Mouse (Mus musculus) CD4-positive, CD25-positive, alpha-beta regulatory T cell, adult 2 months (primary cell): ENCODE data around the gene Fsip1.
"Not testable (repeated sequence)": the region's sequence is repeated elsewhere in the genome, so short reads cannot be mapped to it uniquely, and the experiment has no call there.

Source experiments
- DNase-seq: peaks from one replicate; pipeline ENCODE4 v3.0.0-alpha.2; 2012; ENCODE audit warnings: low read depth, low spot score

The Fsip1 gene

GRCm38 (mm10) chr2:118179472-118179871, 77.3 kb downstream of the Fsip1 start:
- no peak for DNase-seq

GRCm38 (mm10) chr2:118174558-118175383, 82.0 kb downstream of the Fsip1 start:
- no peak for DNase-seq

GRCm38 (mm10) chr2:118168225-118168624, 88.5 kb downstream of the Fsip1 start:
- DNase-seq = no peak

GRCm38 (mm10) chr2:118167731-118168130, 89.0 kb downstream of the Fsip1 start:
- no peak for DNase-seq

GRCm38 (mm10) chr2:118165691-118166090, 91.1 kb downstream of the Fsip1 start:
- no peak for DNase-seq

GRCm38 (mm10) chr2:118164137-118164536, 92.6 kb downstream of the Fsip1 start:
- DNase-seq = no peak

- no peak for DNase-seq
Measured at GRCm38 (mm10) chr2:118162486-118162885, 94.3 kb downstream of the Fsip1 start.

GRCm38 (mm10) chr2:118160991-118161390, 95.8 kb downstream of the Fsip1 start:
- no peak for DNase-seq

GRCm38 (mm10) chr2:118160547-118160946, 96.2 kb downstream of the Fsip1 start:
- DNase-seq = no peak

- no peak for DNase-seq
Measured at GRCm38 (mm10) chr2:118159126-118159525, 97.6 kb downstream of the Fsip1 start.

- no peak for DNase-seq
Measured at GRCm38 (mm10) chr2:118158095-118158494, 98.7 kb downstream of the Fsip1 start.

GRCm38 (mm10) chr2:118149855-118150563, 106.8 kb downstream of the Fsip1 start:
- no peak for DNase-seq

- no peak for DNase-seq
Measured at GRCm38 (mm10) chr2:118148321-118149142, 108.2 kb downstream of the Fsip1 start.

GRCm38 (mm10) chr2:118147749-118148148, 109.0 kb downstream of the Fsip1 start:
- not testable (repeated sequence) for DNase-seq

- DNase-seq = no peak
Measured at GRCm38 (mm10) chr2:118141651-118142050, 115.1 kb downstream of the Fsip1 start.

GRCm38 (mm10) chr2:118139261-118139660, 117.5 kb downstream of the Fsip1 start:
- no peak for DNase-seq

- no peak for DNase-seq
Measured at GRCm38 (mm10) chr2:118137776-118138175, 119.0 kb downstream of the Fsip1 start.

GRCm38 (mm10) chr2:118137071-118137470, 119.7 kb downstream of the Fsip1 start:
- DNase-seq = no peak

GRCm38 (mm10) chr2:118128313-118128712, 128.5 kb downstream of the Fsip1 start:
- no peak for DNase-seq

- no peak for DNase-seq
Measured at GRCm38 (mm10) chr2:118127516-118128288, 129.1 kb downstream of the Fsip1 start.

GRCm38 (mm10) chr2:118125943-118126470, 130.8 kb downstream of the Fsip1 start:
- DNase-seq = no peak
